Mouse (Mus musculus): ENCODE results near the gene Rora.

The Rora gene

DNA sequence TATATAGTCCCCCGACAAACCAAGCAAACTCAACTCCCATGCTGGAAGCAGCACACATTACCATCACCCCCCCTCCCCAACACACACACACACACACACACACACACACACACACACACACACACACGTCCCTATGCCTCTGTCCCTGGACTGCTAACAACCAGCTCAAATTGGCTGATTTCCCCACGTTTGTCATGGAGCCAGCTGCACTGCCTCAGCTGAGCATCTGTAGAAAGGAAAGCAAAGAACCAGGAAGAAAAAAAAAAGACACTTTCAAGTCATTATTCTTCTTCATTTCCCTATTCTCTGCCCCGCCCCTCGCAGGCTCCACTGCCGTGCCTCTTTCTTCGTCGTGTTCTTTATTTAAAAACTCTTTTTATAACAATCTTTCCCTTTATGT, 235.1 kb downstream of the Rora start:
- peak; percentile 31 for DNase-seq (ENCODE audit: low spot score)

GRCm38 (mm10) chr9:68891431-68891830, 237.8 kb downstream of the Rora start:
- DNase-seq (ENCODE audit: low spot score): no peak

DNA sequence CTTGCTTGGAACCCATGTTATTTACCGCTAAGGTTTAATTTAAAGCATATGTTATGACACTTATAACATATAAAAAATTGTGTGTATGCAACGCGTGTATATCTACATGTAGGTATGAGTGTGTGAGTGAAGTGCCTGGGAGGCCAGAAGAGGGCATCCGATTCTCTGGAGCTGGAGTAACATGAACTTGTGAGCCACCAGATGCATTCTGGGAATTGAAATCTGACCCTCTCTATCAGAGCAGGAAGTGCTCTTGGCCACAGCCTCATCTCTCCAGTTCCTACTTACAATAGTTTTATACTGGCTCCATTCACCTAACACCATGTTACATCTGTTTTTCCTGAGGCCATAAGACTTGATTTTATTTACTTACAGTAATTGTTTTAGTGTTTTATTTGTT, 238.8 kb downstream of the Rora start:
- DNase-seq (ENCODE audit: low spot score): no peak

GRCm38 (mm10) chr9:68892859-68893258, 239.3 kb downstream of the Rora start:
- DNase-seq (ENCODE audit: low spot score): no peak

- DNase-seq (ENCODE audit: low spot score): peak; percentile 9
Measured at GRCm38 (mm10) chr9:68898286-68898685, 244.7 kb downstream of the Rora start.

GRCm38 (mm10) chr9:68899525-68900222, 246.1 kb downstream of the Rora start:
- DNase-seq (ENCODE audit: low spot score): no peak

DNA sequence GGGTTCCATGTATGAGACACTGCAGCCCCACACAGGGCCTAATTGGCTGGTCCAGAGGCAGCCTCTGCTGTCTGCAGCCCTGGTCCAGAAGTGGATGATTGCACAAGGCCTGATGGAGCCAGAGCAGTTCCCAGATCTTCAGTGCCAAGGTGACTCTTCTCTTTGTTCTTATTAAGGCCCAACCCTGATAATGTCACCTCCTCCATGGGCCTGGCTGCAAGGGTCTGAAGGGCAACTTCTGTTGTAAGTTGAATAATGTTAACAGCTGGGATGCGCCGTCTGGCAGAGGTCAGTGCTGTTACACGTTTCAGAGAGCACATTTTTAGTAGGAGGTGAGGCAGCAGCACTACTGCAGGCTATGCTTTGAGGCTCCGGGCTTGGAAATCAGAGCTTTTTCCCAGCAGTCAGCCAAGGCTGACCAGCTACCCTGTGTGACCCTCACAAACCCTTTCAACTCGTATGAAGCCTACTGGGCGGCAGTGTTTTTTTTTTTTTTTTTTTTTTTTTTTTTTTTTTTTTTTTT, 252.8 kb downstream of the Rora start:
- no peak for DNase-seq (ENCODE audit: low spot score)

GRCm38 (mm10) chr9:68912483-68913151, 259.0 kb downstream of the Rora start:
- no peak for DNase-seq (ENCODE audit: low spot score)

- no peak for DNase-seq (ENCODE audit: low spot score)
Measured at GRCm38 (mm10) chr9:68913191-68913697, 259.7 kb downstream of the Rora start.

GRCm38 (mm10) chr9:68914541-68915275, 261.1 kb downstream of the Rora start:
- no peak for DNase-seq (ENCODE audit: low spot score)

- DNase-seq (ENCODE audit: low spot score): no peak
Measured at GRCm38 (mm10) chr9:68916741-68917140, 263.2 kb downstream of the Rora start.

- no peak for DNase-seq (ENCODE audit: low spot score)
Measured at GRCm38 (mm10) chr9:68923128-68923601, 269.6 kb downstream of the Rora start.

DNA sequence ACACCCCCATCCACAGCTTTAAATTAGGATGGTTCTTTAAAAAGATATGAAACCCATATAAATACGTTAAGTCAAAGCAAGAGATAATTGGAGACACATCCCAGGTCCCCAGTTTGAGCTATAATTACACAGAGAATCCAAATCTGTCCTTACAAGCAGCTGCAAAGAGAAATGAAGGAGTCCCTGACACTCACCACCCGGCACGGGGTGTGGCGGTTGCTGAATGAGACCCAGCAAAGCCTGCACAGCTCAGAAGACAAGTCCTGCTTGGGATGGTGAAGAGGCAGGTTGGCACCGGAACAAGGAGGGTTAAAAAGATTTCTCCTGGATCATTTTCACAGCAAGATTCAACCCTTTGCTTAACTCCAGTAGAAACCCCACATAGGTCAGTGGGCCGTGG, 272.8 kb downstream of the Rora start:
- no peak for DNase-seq (ENCODE audit: low spot score)

GRCm38 (mm10) chr9:68933159-68933558, 279.6 kb downstream of the Rora start:
- no peak for DNase-seq (ENCODE audit: low spot score)

GRCm38 (mm10) chr9:68934238-68934637, 280.7 kb downstream of the Rora start:
- no peak for DNase-seq (ENCODE audit: low spot score)

DNA sequence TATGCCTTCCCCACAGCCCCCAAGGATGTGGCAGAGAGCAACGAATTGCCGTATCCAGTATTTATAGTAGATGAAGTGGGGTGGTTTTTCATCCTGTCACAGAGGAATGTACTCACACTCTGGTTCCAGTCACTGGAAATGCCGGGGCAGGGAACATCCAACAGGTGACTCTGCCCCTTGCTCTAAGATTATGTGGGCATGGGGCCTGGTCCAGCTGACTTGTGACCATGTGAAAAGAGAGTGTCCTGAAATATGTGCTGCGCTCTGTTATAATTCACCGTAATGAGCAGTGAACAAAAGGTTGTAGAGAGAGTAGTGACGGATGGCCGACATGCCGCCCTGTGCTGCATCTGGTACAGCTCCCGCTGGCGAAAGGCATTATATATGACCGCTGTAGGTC, 282.0 kb downstream of the Rora start:
- no peak for DNase-seq (ENCODE audit: low spot score)

DNA sequence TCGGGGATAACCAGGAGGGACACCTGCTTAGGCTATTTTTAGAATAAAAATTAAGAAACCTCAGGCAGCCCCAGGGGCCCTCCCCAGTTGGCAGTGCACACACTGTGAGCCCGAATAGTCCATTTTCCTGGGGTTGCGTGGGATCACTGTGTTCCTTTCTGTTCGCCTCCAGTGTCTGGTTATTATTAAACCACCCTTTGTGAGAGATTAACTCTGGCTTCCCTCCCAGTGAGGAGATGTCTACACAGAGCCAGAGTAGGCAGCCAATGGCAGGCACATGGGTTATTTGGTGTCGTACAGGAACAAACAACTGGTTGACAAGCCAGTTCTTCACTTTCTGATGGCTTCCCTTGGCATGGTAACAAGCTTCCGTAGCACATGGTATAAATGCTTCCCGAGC, 287.5 kb downstream of the Rora start:
- peak; percentile 55 for DNase-seq (ENCODE audit: low spot score)

- DNase-seq (ENCODE audit: low spot score): no peak
Measured at GRCm38 (mm10) chr9:68942595-68943011, 289.0 kb downstream of the Rora start.

DNA sequence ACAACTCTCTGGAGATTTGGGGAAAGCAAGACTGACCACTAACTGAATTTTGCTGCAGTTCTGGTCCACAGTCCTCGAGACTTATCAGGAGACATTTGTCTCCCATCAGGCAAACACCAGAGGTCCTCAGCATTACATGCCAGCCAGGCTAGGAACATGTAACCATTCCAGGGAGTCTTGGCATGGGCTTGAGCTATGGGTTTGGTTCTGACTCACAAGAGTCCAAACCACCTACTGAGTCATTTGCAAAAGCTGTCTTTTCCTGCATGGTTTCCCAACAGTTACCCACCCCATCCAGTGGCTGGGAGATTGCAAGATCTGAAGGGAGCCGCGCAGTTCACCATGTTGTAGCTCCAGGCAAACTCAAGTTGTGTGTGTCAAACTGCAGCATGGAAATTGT, 290.4 kb downstream of the Rora start:
- DNase-seq (ENCODE audit: low spot score): no peak

DNA sequence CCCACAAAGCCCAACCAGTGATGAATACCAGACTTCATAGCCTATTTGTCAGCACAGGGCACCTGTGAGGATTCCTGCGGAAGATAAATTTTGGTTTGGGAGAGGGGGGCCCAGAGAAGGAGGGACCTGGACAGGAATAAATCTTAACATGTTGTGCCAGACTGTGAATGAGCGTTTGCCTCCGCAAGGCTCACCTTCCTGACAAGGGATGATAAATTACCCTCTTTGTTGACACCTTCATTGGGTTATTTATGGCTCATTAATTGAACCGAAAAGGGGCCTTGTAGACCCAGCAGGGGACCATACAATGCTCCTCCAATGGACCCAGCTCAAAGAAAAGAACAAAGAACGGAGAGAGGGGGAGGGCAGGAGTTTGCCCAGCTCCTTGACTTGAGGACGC, 294.1 kb downstream of the Rora start:
- DNase-seq (ENCODE audit: low spot score): no peak

GRCm38 (mm10) chr9:68948141-68948540, 294.6 kb downstream of the Rora start:
- DNase-seq (ENCODE audit: low spot score): no peak

DNA sequence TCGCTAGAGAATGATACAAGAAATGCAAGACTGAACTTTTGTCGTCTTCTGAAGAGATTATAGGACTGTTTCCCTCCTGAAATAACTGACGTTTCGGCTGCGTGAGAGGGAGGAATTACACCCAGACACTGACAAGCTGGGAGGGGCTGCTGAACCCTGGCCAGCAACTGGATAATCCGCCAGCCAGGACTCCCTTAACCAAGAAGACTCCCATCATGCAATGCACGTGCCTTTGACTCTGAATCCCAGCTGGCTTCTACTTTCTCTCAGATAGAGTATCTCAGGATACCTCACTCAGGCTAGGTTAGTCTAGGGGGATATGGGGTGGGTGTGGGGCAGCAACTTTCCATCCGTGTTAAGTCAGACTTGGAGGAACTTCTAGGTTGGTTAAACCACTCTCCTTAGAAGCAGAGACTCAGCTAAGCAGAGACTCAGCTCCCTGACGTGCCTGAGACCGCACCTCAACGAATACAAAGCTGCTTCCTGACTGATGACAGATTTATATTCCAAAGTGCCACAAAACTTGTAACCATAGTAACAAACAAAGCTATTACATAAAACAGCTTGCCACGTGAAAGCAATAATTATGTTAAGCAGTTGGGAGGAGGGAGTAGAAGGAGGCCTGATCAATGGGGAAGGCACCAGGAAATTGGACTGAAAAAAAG, 302.8 kb downstream of the Rora start:
- DNase-seq (ENCODE audit: low spot score): no peak
